Mouse (Mus musculus) central nervous system, embryonic 14 days (tissue): ENCODE results near the gene Bri3bp. TPM values are rescaled to one million over a fixed set of nuclear protein-coding genes. Genes with fewer than 3 reads are reported as not detected.

Source experiments
- polyA plus RNA-seq: library from polyadenylated mRNA; depleted of rRNA; stranded (reverse); fragments of >200 nt; gene quantifications from 2 replicates; pipeline ENCODE4 v1.2.3, GENCODE M21; 2012; rRNA removed

The Bri3bp gene
- polyA plus RNA-seq, result 15.3 and 15.8 TPM in 2 replicates

GRCm38 (mm10) chr5:125441234-125442114 is at the start of gene Bri3bp:
TSS of gene Bri3bp (plus strand) at chr5:125441568.

GRCm38 (mm10) chr5:125433793-125434337 is 7.5 kb upstream of the Bri3bp start, which contains the start of gene Dhx37:
TSS of gene Dhx37 (minus strand) at chr5:125434121.

GRCm38 (mm10) chr5:125475601-125476285 is 34.4 kb downstream of the Bri3bp start, which contains the start of gene Aacs:
TSS of gene Aacs (plus strand) at chr5:125475814.

Other genes with a start within 250 kb of the Bri3bp start
- gene Scarb1, start 100.5 kb upstream of the Bri3bp start, polyA plus RNA-seq, result 37.7 and 41.7 TPM in 2 replicates
- gene Gm10382, start 52.2 kb upstream of the Bri3bp start, polyA plus RNA-seq, result 0.28 and 0.29 TPM in 2 replicates
- gene Ubc, start 51.4 kb upstream of the Bri3bp start, polyA plus RNA-seq, result 708 and 739 TPM in 2 replicates
- 21.9 and 28.2 TPM in 2 replicates for gene Dhx37, start 7.4 kb upstream of the Bri3bp start, polyA plus RNA-seq
- 58.1 and 62.2 TPM in 2 replicates for gene Aacs, start 34.2 kb downstream of the Bri3bp start, polyA plus RNA-seq
- 4.9 and 5.4 TPM in 2 replicates for gene Tmem132b, start 90.2 kb downstream of the Bri3bp start, polyA plus RNA-seq